Mouse (Mus musculus) kidney, embryonic 14.5 days (tissue): ENCODE data around the gene Gcm1. TPM values are rescaled to one million over a fixed set of nuclear protein-coding genes. Genes with fewer than 3 reads are reported as not detected.

Experiments
- ATAC-seq: fragments of 200-750 bp; cut with Nextera tagmentation; 2 replicates; pipeline ENCODE4 v1.8.0; 2017; ENCODE audit warnings: moderate number of reproducible peaks, mild to moderate bottlenecking, moderate TSS enrichment, moderate library complexity; ENCODE audit not compliant: low FRiP score, low TSS enrichment
- H3K27ac ChIP-seq: fragments of 300-500 bp; sonication (generic); 2 replicates; pipeline ENCODE4 v1.5.1; 2014; ENCODE audit warnings: low read depth, mild to moderate bottlenecking, low read length, moderate library complexity, mixed read lengths
- H3K27me3 ChIP-seq: fragments of 300-500 bp; sonication (generic); 2 replicates; pipeline ENCODE4 v1.6.1; 2014; ENCODE audit warnings: mild to moderate bottlenecking, low read length; ENCODE audit not compliant: control insufficient read depth, insufficient read depth
- H3K36me3 ChIP-seq: fragments of 300-500 bp; sonication (generic); 2 replicates; pipeline ENCODE4 v1.6.1; 2014; ENCODE audit warnings: low read length, mixed read lengths; ENCODE audit not compliant: control insufficient read depth, insufficient read depth
- H3K4me1 ChIP-seq: fragments of 300-500 bp; sonication (generic); 2 replicates; pipeline ENCODE4 v1.6.1; 2014; ENCODE audit warnings: low read length, mixed read lengths; ENCODE audit not compliant: control insufficient read depth, insufficient read depth
- H3K4me2 ChIP-seq: fragments of 300-500 bp; sonication (generic); replicated peaks from 2 replicates; pipeline ENCODE4 v1.6.1; 2014; ENCODE audit warnings: low read depth, mild to moderate bottlenecking, low read length
- H3K4me3 ChIP-seq: fragments of 300-500 bp; sonication (generic); 2 replicates; pipeline ENCODE4 v1.5.1; 2014; ENCODE audit warnings: mild to moderate bottlenecking, low read length
- H3K9ac ChIP-seq: fragments of 300-500 bp; sonication (generic); 2 replicates; pipeline ENCODE4 v1.6.1; 2014; ENCODE audit warnings: low read depth, mild to moderate bottlenecking, low read length, moderate library complexity
- H3K9me3 ChIP-seq: fragments of 300-500 bp; sonication (generic); 2 replicates; pipeline ENCODE4 v1.6.1; 2016; ENCODE audit warnings: low read length; ENCODE audit not compliant: control insufficient read depth
- WGBS: fragments of 180-500 bp; shearing (Covaris S2); extraction: QIAGEN DNeasy Blood & Tissue Kit; methylation state at CpG from one replicate; pipeline ENCODE4 v1.1.7; 2014; 5-methylcytosine and 5-hydroxymethylcytosine counted together
- polyA plus RNA-seq: library from polyadenylated mRNA; unstranded; fragments of >200 nt; fragmentation: Nextera tagmentation; extraction: Ambion mirVana; gene quantifications from 2 replicates; pipeline ENCODE4 v1.2.1, GENCODE M21; 2014

The Gcm1 gene
- polyA plus RNA-seq, result 0.39 and 0.51 TPM in 2 replicates

- 35% methylated on average over 3 of the region's 3 CpGs for WGBS
- peak; percentile 49; the same call in 1 of the 2 replicates for ATAC-seq
Observed at GRCm38 (mm10) chr9:78051677-78052076, at the start of gene Gcm1. Gene Gcm1, plus strand, starts transcription at chr9:78051924.

GRCm38 (mm10) chr9:78003278-78003677 is 48.4 kb upstream of the Gcm1 start:
- H3K27me3 ChIP-seq, result no peaks in the 10 kb centered on the region
- no peak overlapping the region for H3K27ac ChIP-seq
- H3K9me3 ChIP-seq, result no peaks in the 10 kb centered on the region
- 80% methylated on average over 2 of the region's 2 CpGs for WGBS
- no peak overlapping the region for H3K4me2 ChIP-seq
- H3K36me3 ChIP-seq, result no peaks in the 10 kb centered on the region
- ATAC-seq, result no peak
- H3K9ac ChIP-seq, result no peak overlapping the region
- H3K4me1 ChIP-seq, result no peaks in the 10 kb centered on the region
- no peak overlapping the region for H3K4me3 ChIP-seq

More at GRCm38 (mm10) chr9:78051677-78052076, at the start of gene Gcm1:
- Histone ChIP-seq H3K27ac (no peak within 1 kb of the TSS), H3K4me3 (no peak within 1 kb of the TSS), H3K36me3 (no peaks in the 10 kb centered on the region), H3K27me3 (no peaks in the 10 kb centered on the region), H3K9me3 (no peaks in the 10 kb centered on the region), H3K9ac (no peak within 1 kb of the TSS), H3K4me2 (no peak within 1 kb of the TSS), H3K4me1 (no peaks in the 10 kb centered on the region)

GRCm38 (mm10) chr9:78005481-78005880 is 46.2 kb upstream of the Gcm1 start:
- Histone ChIP-seq H3K9ac (no peak overlapping the region), H3K4me1 (no peaks in the 10 kb centered on the region), H3K27ac (no peak overlapping the region), H3K9me3 (no peaks in the 10 kb centered on the region), H3K4me2 (no peak overlapping the region), H3K36me3 (no peaks in the 10 kb centered on the region), H3K27me3 (no peaks in the 10 kb centered on the region), H3K4me3 (no peak overlapping the region)
- no peak for ATAC-seq
- 61% methylated on average over 3 of the region's 3 CpGs for WGBS

- H3K4me1 ChIP-seq, result no peaks in the 10 kb centered on the region
- H3K36me3 ChIP-seq, result no peaks in the 10 kb centered on the region
- peak; percentile 80 for ATAC-seq
- no peak overlapping the region for H3K4me2 ChIP-seq
- no peak overlapping the region for H3K4me3 ChIP-seq
- H3K27ac ChIP-seq, result no peak overlapping the region
- H3K27me3 ChIP-seq, result no peaks in the 10 kb centered on the region
- no peak overlapping the region for H3K9ac ChIP-seq
- WGBS, result 56% methylated on average over 19 of the region's 19 CpGs
- H3K9me3 ChIP-seq, result no peaks in the 10 kb centered on the region
Observed at GRCm38 (mm10) chr9:78006209-78007001, 45.3 kb upstream of the Gcm1 start.

GRCm38 (mm10) chr9:78009382-78009781 is 42.3 kb upstream of the Gcm1 start:
- Histone ChIP-seq H3K27ac (no peak overlapping the region), H3K4me2 (no peak overlapping the region), H3K4me3 (no peak overlapping the region), H3K9me3 (no peaks in the 10 kb centered on the region), H3K4me1 (no peaks in the 10 kb centered on the region), H3K9ac (no peak overlapping the region), H3K36me3 (no peaks in the 10 kb centered on the region), H3K27me3 (no peaks in the 10 kb centered on the region)
- 92% methylated on average over 7 of the region's 7 CpGs for WGBS
- no peak for ATAC-seq

- H3K9me3 ChIP-seq, result no peaks in the 10 kb centered on the region
- no peak overlapping the region for H3K4me2 ChIP-seq
- no peak overlapping the region for H3K9ac ChIP-seq
- ATAC-seq, result no peak
- 58% methylated on average over 5 of the region's 5 CpGs for WGBS
- no peaks in the 10 kb centered on the region for H3K27me3 ChIP-seq
- H3K27ac ChIP-seq, result no peak overlapping the region
- H3K36me3 ChIP-seq, result no peaks in the 10 kb centered on the region
- H3K4me1 ChIP-seq, result no peaks in the 10 kb centered on the region
- H3K4me3 ChIP-seq, result no peak overlapping the region
Observed at GRCm38 (mm10) chr9:78010187-78010586, 41.5 kb upstream of the Gcm1 start.

- H3K4me2 ChIP-seq, result no peak overlapping the region
- 79% methylated on average over 10 of the region's 10 CpGs for WGBS
Observed at GRCm38 (mm10) chr9:78010707-78011106, 41.0 kb upstream of the Gcm1 start.

GRCm38 (mm10) chr9:78012066-78012465 is 39.7 kb upstream of the Gcm1 start:
- WGBS, result 90% methylated on average over 4 of the region's 4 CpGs

More at GRCm38 (mm10) chr9:78010707-78011106, 41.0 kb upstream of the Gcm1 start:
- no peak overlapping the region for H3K27ac ChIP-seq
- no peaks in the 10 kb centered on the region for H3K36me3 ChIP-seq
- H3K4me3 ChIP-seq, result no peak overlapping the region
- H3K9me3 ChIP-seq, result no peaks in the 10 kb centered on the region
- no peak for ATAC-seq
- H3K9ac ChIP-seq, result no peak overlapping the region
- no peaks in the 10 kb centered on the region for H3K27me3 ChIP-seq
- H3K4me1 ChIP-seq, result 0 out of 2 replicates have a peak, but pooled peaks cover under 1% of the 10 kb centered on the region

GRCm38 (mm10) chr9:78012681-78013080 is 39.0 kb upstream of the Gcm1 start:
- Histone ChIP-seq H3K4me3 (no peak overlapping the region), H3K9ac (no peak overlapping the region), H3K9me3 (no peaks in the 10 kb centered on the region), H3K27me3 (no peaks in the 10 kb centered on the region), H3K36me3 (no peaks in the 10 kb centered on the region), H3K4me1 (0 out of 2 replicates have a peak, but pooled peaks cover 10% of the 10 kb centered on the region), H3K27ac (no peak overlapping the region), H3K4me2 (no peak overlapping the region)
- 91% methylated on average over 5 of the region's 5 CpGs for WGBS
- ATAC-seq, result no peak

More at GRCm38 (mm10) chr9:78012066-78012465, 39.7 kb upstream of the Gcm1 start:
- no peak overlapping the region for H3K4me3 ChIP-seq
- 0 out of 2 replicates have a peak, but pooled peaks cover 10% of the 10 kb centered on the region for H3K4me1 ChIP-seq
- ATAC-seq, result no peak
- H3K9ac ChIP-seq, result no peak overlapping the region
- H3K36me3 ChIP-seq, result no peaks in the 10 kb centered on the region
- H3K4me2 ChIP-seq, result no peak overlapping the region
- H3K27ac ChIP-seq, result no peak overlapping the region
- no peaks in the 10 kb centered on the region for H3K27me3 ChIP-seq
- H3K9me3 ChIP-seq, result no peaks in the 10 kb centered on the region
